Mouse (Mus musculus) C2C12 (cell line): ENCODE measurements at regions not wholly inside any gene's neighbourhood (a gene's known extent, or its start where the extent isn't known, plus 50 kb on each side); places are given as distances from the start of the nearest gene placed in this dataset.

ENCODE experiments used
- CEBPB ChIP-seq: IDR thresholded peaks from one replicate; pipeline ENCODE4 v1.6.1; 2011; ENCODE audit warnings: low read depth, mild to moderate bottlenecking, control low read depth, moderate library complexity
- CTCF ChIP-seq: IDR thresholded peaks from one replicate; pipeline ENCODE4 v1.5.1; 2011; ENCODE audit not compliant: control insufficient read depth, insufficient read depth, insufficient read length
- MYOD1 ChIP-seq: IDR thresholded peaks from one replicate; pipeline ENCODE4 v1.6.1; 2011; ENCODE audit warnings: low read depth; ENCODE audit not compliant: control insufficient read depth, insufficient read length
- USF1 ChIP-seq: IDR thresholded peaks from one replicate; pipeline ENCODE4 v1.6.1; 2011; ENCODE audit warnings: low read depth, mild to moderate bottlenecking, control low read depth, moderate library complexity

- TF ChIP-seq CTCF (no peak), MYOD1 (no peak), USF1 (no peak), CEBPB (no peak)
Observed at GRCm38 (mm10) chr12:15555471-15555870, 261.3 kb downstream of the Trib2 start.
